Mouse (Mus musculus): ENCODE data around the gene Gxylt2.

The Gxylt2 gene

GRCm38 (mm10) chr6:100704574-100705365, at the start of gene Gxylt2:
Gene Gxylt2 (plus strand): TSS chr6:100704734.
- DNase-seq (ENCODE audit: low spot score in 2 of 2): no peak

DNA sequence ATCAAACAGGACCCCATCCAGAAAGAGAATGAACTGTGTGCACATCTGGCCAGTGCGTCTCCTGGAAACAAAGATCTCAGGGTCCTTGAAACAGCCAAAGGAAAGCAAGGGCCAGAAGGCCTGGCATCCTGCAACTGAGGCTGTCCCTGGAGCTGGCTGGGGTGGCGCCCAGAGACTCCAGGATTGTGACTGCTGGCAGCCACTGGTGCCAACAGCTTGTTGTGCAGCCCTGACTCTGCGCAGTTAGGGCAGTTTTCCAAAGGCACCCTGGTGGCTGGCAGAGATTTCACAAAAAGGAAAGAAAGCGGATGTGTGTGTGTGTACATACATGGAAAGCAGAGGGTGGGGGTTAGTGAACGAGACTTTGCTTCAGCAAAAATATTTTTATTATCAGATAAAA, 44.1 kb upstream of the Gxylt2 start:
- DNase-seq (ENCODE audit: low spot score in 2 of 2): peak in 1 of 2 experiments; percentile 38

DNA sequence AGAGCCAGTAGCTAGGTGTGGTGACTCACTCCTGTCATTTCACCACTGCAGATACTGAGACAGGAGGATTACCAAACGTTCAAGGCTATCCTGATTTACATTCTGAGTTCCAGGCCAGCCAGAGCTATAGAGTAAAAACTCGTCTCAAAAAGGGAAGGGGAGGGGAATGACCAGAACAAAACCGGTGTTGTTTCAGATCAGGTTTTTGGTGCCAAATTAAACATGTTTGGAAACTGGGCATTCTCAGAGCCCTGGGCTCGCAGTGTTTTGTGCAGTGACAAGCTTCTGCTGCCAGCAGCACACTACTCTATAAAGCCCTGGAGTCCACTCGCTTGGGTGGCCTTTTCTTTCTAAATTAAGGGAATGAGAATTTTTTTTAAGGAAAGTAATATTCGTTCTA, 42.3 kb upstream of the Gxylt2 start:
- DNase-seq (ENCODE audit: low spot score in 2 of 2): no peak

DNA sequence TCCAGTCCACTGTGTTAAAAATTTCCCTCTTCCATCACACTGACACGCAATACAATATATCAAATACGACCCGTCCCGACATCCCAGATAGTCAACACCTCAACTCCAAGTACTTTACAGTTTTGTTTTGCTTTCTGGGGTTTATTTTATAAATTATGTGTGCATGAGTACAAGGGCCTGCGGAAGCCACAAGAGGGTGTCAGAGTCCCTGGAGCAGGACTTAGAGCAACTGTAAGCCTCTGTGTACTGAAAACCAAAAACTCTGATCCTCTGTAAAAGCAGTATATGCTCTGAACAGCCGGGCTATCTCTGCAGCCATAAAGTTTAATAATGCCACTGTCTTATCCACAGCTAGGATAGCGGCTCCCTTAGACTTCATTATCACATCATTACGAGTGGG, 36.9 kb upstream of the Gxylt2 start:
- DNase-seq (ENCODE audit: low spot score in 2 of 2): no peak

DNA sequence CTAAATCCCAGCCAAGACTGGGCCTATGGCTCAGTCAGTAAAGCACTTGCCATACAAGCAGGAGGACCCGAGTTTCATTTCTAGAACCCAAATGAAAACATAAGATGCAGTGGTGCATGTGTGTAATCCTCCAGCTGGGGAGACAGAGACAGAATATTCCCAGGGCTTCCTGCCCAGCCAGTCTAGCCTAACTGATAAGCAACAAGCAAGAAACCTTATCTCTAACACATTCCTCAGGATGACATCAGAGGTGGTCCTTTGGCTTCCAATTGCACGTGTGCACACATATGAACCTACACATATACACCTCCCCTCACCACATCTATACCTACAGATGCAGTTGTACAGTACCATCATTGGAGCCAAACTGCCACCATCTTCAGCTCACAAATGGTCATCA, 35.7 kb upstream of the Gxylt2 start:
- DNase-seq (ENCODE audit: low spot score in 2 of 2): no peak

- DNase-seq (ENCODE audit: low spot score in 2 of 2): peak in 1 of 2 experiments; percentile 17
These were observed 34.1 kb upstream of the Gxylt2 start for GRCm38 (mm10) chr6:100670370-100670841.

- DNase-seq (ENCODE audit: low spot score in 2 of 2): peak; percentile 73 to 76
These were observed 33.6 kb upstream of the Gxylt2 start, which contains the start of gene Shq1 for GRCm38 (mm10) chr6:100670880-100671344. Gene Shq1 (minus strand): TSS chr6:100671157.

- DNase-seq (ENCODE audit: low spot score in 2 of 2): no peak
These were observed 33.1 kb upstream of the Gxylt2 start for GRCm38 (mm10) chr6:100671401-100671800.

DNA sequence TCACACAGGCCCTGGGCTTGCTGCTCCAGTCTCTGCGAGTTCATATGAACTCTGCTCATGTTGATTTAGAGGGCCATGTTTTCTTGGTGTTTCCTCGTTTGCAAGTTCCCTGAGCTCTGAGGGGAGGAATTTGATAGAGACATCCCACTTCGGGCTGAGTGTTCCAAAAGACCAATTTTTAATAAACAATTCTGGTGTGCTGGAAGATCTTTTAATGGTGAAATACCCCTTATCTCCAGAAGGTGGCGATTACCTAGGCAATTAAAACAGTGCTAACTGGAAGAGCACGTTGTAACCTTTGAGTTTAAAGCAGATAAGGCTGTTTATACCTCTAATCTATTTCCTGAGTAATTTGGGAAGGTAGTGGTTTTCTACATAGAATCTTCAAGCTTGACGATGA, 29.6 kb upstream of the Gxylt2 start:
- no peak for DNase-seq (ENCODE audit: low spot score in 2 of 2)

DNA sequence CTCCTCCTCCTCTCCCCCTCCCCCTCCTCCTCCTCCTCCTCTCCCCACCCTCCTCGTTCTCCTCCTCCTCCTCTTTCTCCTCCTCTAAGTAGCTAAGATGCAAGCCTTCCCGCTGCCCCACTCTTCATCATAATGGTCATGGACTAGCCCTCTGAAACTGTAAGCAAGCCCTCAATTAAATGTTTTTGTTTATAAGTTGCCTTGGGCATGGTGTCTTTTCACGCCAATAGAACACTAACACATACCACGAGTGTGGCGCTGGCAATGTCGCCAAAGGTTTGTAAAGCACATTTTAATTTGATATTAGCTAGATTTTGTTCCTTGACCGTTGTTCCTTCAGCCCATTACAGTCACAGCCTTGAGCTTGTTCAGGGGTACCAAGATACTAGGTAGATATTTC, 28.1 kb upstream of the Gxylt2 start:
- no peak for DNase-seq (ENCODE audit: low spot score in 2 of 2)

GRCm38 (mm10) chr6:100678636-100679035, 25.9 kb upstream of the Gxylt2 start:
- DNase-seq (ENCODE audit: low spot score in 2 of 2): no peak

- no peak for DNase-seq (ENCODE audit: low spot score in 2 of 2)
These were observed 18.2 kb upstream of the Gxylt2 start for GRCm38 (mm10) chr6:100686341-100686740.

- no peak for DNase-seq (ENCODE audit: low spot score in 2 of 2)
These were observed 4.5 kb upstream of the Gxylt2 start for GRCm38 (mm10) chr6:100699986-100700385.

DNA sequence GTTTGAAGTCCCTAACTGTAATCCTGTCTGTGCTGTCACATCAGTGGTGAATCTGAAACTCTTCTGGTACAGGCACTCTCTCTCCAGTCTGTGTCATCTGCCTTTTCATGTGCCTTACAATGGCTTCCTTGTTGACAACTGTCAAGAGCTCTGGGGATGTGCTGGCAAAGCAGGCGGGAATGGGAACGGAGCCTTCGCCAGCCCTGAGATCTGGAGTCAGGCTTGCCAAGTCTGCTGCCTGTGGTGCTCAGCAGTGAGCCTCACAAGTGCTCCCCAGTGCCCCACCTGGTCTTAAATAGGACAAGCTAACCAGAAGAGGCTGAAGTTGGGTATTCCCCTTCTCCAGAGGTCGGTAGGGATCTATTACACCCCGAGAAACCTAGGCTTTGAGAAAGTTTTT, 3.8 kb upstream of the Gxylt2 start:
- DNase-seq (ENCODE audit: low spot score in 2 of 2): no peak

DNA sequence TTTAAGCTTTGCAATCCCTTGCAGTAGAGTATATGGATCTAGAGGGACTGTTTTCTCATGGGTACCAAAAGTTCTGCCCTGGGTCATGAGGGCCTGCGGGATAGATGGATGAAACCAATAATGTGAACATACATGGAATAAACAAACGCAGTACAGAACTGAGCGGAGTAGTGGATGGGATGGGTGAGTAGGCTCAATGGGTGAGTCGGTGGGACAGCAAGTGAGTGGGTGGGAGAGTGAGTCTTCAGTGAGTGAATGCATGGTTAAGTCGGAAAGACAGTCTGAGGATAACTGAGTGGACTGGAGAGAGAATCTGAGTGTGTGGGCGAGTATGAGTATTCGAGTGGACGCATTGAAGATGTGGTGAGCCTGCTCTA, 349 bp upstream of the Gxylt2 start:
- no peak for DNase-seq (ENCODE audit: low spot score in 2 of 2)

- no peak for DNase-seq (ENCODE audit: low spot score in 2 of 2)
These were observed 855 bp downstream of the Gxylt2 start for GRCm38 (mm10) chr6:100705366-100705811.

DNA sequence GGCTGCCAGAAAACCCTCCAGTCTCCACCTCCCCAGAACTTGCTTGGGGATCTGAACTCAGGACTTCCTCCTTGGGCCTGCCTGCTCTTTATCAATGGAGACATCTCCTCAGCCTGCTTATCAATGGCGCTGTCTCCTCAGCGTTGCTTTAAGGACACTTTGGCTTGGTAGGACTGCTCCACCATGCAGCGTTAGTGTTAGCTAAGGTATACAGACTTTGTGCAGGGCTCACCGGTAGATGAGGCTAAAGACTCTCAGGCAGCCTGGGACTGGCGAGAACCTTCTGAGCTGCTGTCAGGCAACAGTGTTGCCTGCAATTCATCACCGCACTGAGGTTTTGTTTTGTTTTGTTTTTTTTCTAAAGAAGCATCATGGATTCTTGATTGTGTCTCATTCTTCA, 2.3 kb downstream of the Gxylt2 start:
- no peak for DNase-seq (ENCODE audit: low spot score in 2 of 2)

- no peak for DNase-seq (ENCODE audit: low spot score in 2 of 2)
These were observed 3.0 kb downstream of the Gxylt2 start for GRCm38 (mm10) chr6:100707557-100707956.

DNA sequence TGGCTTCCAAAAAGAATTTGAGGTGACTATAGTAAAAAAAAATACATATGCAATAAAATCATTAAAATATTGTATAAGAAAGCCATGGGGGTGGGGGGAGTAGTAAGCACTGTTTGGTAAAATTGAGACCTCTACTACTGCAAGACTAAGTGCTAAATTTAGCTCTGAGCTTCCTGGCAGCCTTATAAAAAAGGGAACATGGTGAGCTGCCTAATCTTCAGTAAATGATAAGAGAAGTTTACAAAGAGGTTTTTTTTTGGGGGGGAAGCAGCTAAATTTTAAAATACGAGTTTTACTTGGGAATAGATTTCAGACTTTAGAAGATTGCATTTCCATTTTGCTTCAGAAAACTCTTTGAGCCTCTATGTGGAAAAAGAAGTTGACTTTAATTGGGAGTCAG, 3.7 kb downstream of the Gxylt2 start:
- DNase-seq (ENCODE audit: low spot score in 2 of 2): no peak

GRCm38 (mm10) chr6:100708996-100709395, 4.5 kb downstream of the Gxylt2 start:
- no peak for DNase-seq (ENCODE audit: low spot score in 2 of 2)

GRCm38 (mm10) chr6:100709483-100709882, 4.9 kb downstream of the Gxylt2 start:
- no peak for DNase-seq (ENCODE audit: low spot score in 2 of 2)

DNA sequence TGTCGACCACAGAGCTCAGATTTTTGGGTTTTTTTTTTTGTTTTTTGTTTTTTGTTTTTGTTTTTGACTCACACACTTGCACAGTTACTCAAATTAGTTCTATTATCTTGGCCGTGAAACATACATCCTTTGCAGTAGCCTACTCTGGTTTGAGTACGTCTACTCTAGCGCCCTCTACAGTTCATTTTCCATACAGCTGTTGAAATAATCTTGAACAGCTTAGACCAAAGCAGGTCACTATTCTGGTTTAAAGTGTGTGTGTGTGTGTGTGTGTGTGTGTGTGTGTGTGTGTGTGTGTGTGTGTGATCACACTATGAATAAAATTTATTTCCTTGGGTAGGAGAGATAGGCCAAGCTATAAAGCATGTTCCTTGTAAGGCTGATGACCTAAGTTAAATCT, 5.6 kb downstream of the Gxylt2 start:
- no peak for DNase-seq (ENCODE audit: low spot score in 2 of 2)

DNA sequence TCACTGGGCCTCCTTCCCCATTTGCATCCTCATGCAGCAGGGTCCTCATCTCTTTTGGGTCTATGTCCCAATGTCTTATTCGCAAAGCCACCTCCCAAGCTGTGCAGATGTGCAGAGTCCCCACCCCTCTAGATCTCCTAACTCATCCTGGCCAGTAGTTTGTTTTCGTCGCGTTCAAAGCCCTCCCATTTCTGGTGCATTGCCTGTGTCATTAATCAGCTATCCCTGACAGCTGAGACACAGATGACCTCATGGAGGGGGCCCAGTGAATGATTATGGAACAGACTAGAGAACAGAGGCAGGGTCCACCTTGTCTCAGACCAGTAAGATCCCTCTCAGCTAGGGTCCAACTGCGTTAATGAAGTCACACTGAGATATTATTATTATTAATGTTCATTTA, 6.3 kb downstream of the Gxylt2 start:
- no peak for DNase-seq (ENCODE audit: low spot score in 2 of 2)

All from frontal cortex, postnatal 25 days (tissue).